Mouse (Mus musculus): Measurements from ENCODE around the gene Sec24a. TPM values are rescaled to one million over a fixed set of nuclear protein-coding genes. Genes with fewer than 3 reads are reported as not detected.
A peak's percentile ranks its signal among the peaks of the same experiment; 100 is the strongest.
"Not testable (repeated sequence)": the region's sequence is repeated elsewhere in the genome, so short reads cannot be mapped to it uniquely, and the experiment has no call there.

Sec24a gene
- polyA plus RNA-seq, 1 experiment from 2014 or later, result 12.8 TPM

- Histone ChIP-seq H3K9me3 (no peaks in the 10 kb centered on the region), H3K36me3 (replicated peaks) (no peaks in the 10 kb centered on the region), H3K4me3 (no peak overlapping the region), H3K4me1 (no peaks in the 10 kb centered on the region), H3K27me3 (ENCODE audit: poor library complexity, severe bottlenecking) (no peaks in the 10 kb centered on the region), H3K27ac (no peak overlapping the region)
- 73% methylated on average over 2 of the region's 2 CpGs for WGBS
- DNase-seq (ENCODE audit: extremely low spot score, low spot score), result no peak
Measured at GRCm38 (mm10) chr11:51671376-51671775, 92.1 kb downstream of the Sec24a start.

DNA sequence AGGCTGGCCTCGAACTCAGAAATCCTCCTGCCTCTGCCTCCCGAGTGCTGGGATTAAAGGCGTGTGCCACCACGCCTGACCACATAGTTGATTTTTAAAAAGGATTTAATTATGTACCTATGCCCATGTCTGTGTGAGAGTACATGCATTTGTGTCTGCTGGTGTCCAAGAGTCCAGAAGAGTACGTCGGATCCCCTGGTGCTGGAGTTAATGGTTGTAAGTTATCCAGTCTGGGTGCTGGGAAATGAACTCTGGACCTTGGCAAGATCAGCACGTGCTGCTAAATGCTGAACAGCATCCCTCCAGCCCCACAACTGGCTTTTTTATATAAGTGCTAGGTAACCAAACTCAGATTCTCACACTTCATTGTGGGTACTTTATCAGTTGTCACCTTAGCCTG, 92.6 kb downstream of the Sec24a start:
- DNase-seq (ENCODE audit: extremely low spot score, low spot score), result no peak
- Histone ChIP-seq H3K27ac (no peak overlapping the region), H3K36me3 (replicated peaks) (no peaks in the 10 kb centered on the region), H3K4me3 (no peak overlapping the region), H3K27me3 (ENCODE audit: poor library complexity, severe bottlenecking) (no peaks in the 10 kb centered on the region), H3K4me1 (no peaks in the 10 kb centered on the region), H3K9me3 (no peaks in the 10 kb centered on the region)
- WGBS, result 93% methylated on average over 7 of the region's 7 CpGs

- H3K9me3 ChIP-seq; H3K36me3 ChIP-seq (replicated peaks); H3K27ac ChIP-seq; H3K4me1 ChIP-seq; H3K27me3 ChIP-seq (ENCODE audit: poor library complexity, severe bottlenecking); H3K4me3 ChIP-seq; DNase-seq (ENCODE audit: extremely low spot score, low spot score): not testable (repeated sequence)
- WGBS, result 95% methylated on average over 7 of the region's 7 CpGs
Measured at GRCm38 (mm10) chr11:51664747-51665146, 98.7 kb downstream of the Sec24a start.

- Histone ChIP-seq H3K27ac (no peak overlapping the region), H3K4me3 (no peak overlapping the region), H3K4me1 (no peaks in the 10 kb centered on the region), H3K27me3 (ENCODE audit: poor library complexity, severe bottlenecking) (no peaks in the 10 kb centered on the region), H3K36me3 (replicated peaks) (no peaks in the 10 kb centered on the region), H3K9me3 (no peaks in the 10 kb centered on the region)
- no peak for DNase-seq (ENCODE audit: extremely low spot score, low spot score)
- WGBS, result 76% methylated on average over 7 of the region's 7 CpGs
Measured at GRCm38 (mm10) chr11:51662632-51663031, 100.8 kb downstream of the Sec24a start.

- 84% methylated on average over 16 of the region's 16 CpGs for WGBS
- Histone ChIP-seq H3K36me3 (replicated peaks) (no peaks in the 10 kb centered on the region), H3K4me3 (no peak overlapping the region), H3K4me1 (peaks cover 2% of the 10 kb centered on the region; the same call in 1 of the 2 replicates), H3K27ac (no peak overlapping the region), H3K9me3 (no peaks in the 10 kb centered on the region), H3K27me3 (ENCODE audit: poor library complexity, severe bottlenecking) (no peaks in the 10 kb centered on the region)
- DNase-seq (ENCODE audit: extremely low spot score, low spot score), result no peak
Measured at GRCm38 (mm10) chr11:51661867-51662365, 101.5 kb downstream of the Sec24a start.

GRCm38 (mm10) chr11:51658705-51659104, 104.7 kb downstream of the Sec24a start:
- WGBS, result 87% methylated on average over 6 of the region's 6 CpGs
- Histone ChIP-seq H3K27ac (no peak overlapping the region), H3K4me1 (peaks cover 5% of the 10 kb centered on the region; the same call in 1 of the 2 replicates), H3K36me3 (replicated peaks) (no peaks in the 10 kb centered on the region), H3K9me3 (no peaks in the 10 kb centered on the region), H3K27me3 (ENCODE audit: poor library complexity, severe bottlenecking) (no peaks in the 10 kb centered on the region), H3K4me3 (no peak overlapping the region)
- no peak for DNase-seq (ENCODE audit: extremely low spot score, low spot score)

- Histone ChIP-seq H3K4me1 (peaks cover 5% of the 10 kb centered on the region; the same call in 1 of the 2 replicates), H3K27ac (no peak overlapping the region), H3K36me3 (replicated peaks) (no peaks in the 10 kb centered on the region), H3K27me3 (ENCODE audit: poor library complexity, severe bottlenecking) (no peaks in the 10 kb centered on the region), H3K9me3 (no peaks in the 10 kb centered on the region), H3K4me3 (no peak overlapping the region)
- 72% methylated on average over 7 of the region's 7 CpGs for WGBS
- no peak for DNase-seq (ENCODE audit: extremely low spot score, low spot score)
Measured at GRCm38 (mm10) chr11:51658291-51658690, 105.1 kb downstream of the Sec24a start.

DNA sequence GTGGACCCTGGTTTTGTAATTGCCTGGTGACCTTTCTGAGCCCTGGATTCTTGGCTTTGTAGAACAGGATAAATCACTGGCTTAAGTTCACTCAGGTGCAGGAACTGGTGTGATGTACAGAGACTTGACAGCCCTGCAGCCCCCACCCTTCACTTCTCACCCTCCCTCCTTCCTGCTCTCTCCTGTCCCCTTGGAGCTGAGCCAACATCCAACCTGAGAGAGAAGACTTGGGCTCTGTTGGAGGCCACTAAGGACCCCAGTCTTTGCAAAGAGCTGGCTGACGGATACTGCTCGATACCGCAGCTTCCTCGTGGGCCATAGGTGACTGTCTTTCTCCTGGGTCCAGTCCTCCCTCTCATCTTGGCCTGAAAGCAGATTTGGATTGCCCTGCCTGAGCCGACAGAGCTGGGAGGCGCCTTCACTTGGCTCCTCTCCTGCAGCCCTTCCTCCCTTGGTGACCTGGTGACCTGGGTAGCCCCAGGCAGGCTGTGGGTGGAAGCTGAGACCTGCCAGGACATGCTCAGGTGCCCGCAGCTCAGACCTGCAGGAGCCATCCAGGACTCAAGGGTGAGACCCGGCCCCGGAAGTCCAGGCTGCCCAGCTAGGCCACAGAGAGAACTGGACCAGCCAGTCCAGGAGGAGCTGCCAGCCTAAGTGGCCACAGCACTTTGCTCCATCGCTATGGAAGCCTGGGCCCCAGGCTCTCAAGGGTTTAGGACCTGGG, 106.5 kb downstream of the Sec24a start:
- DNase-seq (ENCODE audit: extremely low spot score, low spot score), result no peak

DNA sequence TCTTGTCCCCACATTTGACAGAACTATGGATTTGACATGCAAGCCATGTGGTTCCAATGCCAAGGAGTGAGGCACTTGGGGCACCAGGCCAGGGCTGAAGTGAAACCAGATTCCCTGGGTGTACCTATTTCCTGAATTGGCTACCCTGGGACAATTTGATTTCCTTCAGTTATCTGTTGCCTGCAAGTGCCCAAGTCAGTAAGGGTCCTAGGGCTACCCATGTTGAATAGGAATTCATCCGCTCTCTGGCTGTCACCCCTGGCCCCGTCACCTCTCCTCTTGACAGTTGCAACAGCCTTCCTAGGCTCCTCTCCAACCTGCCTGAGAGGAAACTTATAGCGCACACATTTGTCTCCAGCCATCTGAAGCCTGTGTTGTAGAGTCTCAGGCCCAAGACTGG, 108.5 kb downstream of the Sec24a start:
- H3K9me3 ChIP-seq, result no peaks in the 10 kb centered on the region
- DNase-seq (ENCODE audit: extremely low spot score, low spot score), result no peak
- peaks cover 22% of the 10 kb centered on the region for H3K27me3 ChIP-seq (ENCODE audit: poor library complexity, severe bottlenecking)
- WGBS, result 95% methylated on average over 3 of the region's 3 CpGs
- no peaks in the 10 kb centered on the region for H3K36me3 ChIP-seq (replicated peaks)
- H3K4me1 ChIP-seq, result peaks cover 21% of the 10 kb centered on the region
- no peak overlapping the region for H3K4me3 ChIP-seq
- no peak overlapping the region for H3K27ac ChIP-seq

More for the DNA sequence above, 106.5 kb downstream of the Sec24a start:
- Histone ChIP-seq H3K4me3 (no peak overlapping the region), H3K4me1 (peaks cover 5% of the 10 kb centered on the region; the same call in 1 of the 2 replicates), H3K9me3 (no peaks in the 10 kb centered on the region), H3K36me3 (replicated peaks) (no peaks in the 10 kb centered on the region), H3K27me3 (ENCODE audit: poor library complexity, severe bottlenecking) (peaks cover 2% of the 10 kb centered on the region), H3K27ac (no peak overlapping the region)
- WGBS, result 88% methylated on average over 10 of the region's 10 CpGs

- no peak overlapping the region for H3K27ac ChIP-seq
- peaks cover 33% of the 10 kb centered on the region for H3K4me1 ChIP-seq
- H3K4me3 ChIP-seq, result no peak overlapping the region
- H3K27me3 ChIP-seq (ENCODE audit: poor library complexity, severe bottlenecking), result peaks cover 32% of the 10 kb centered on the region
- WGBS, result 92% methylated on average over 6 of the region's 6 CpGs
- no peaks in the 10 kb centered on the region for H3K36me3 ChIP-seq (replicated peaks)
- no peaks in the 10 kb centered on the region for H3K9me3 ChIP-seq
- DNase-seq (ENCODE audit: extremely low spot score, low spot score), result no peak
Measured at GRCm38 (mm10) chr11:51653736-51654135, 109.7 kb downstream of the Sec24a start.

GRCm38 (mm10) chr11:51652889-51653418, 110.5 kb downstream of the Sec24a start:
- DNase-seq (ENCODE audit: extremely low spot score, low spot score), result no peak
- Histone ChIP-seq H3K4me3 (no peak overlapping the region), H3K36me3 (replicated peaks) (no peaks in the 10 kb centered on the region), H3K4me1 (peaks cover 41% of the 10 kb centered on the region), H3K27me3 (ENCODE audit: poor library complexity, severe bottlenecking) (peaks cover 32% of the 10 kb centered on the region), H3K27ac (no peak overlapping the region), H3K9me3 (no peaks in the 10 kb centered on the region)
- WGBS, result 94% methylated on average over 4 of the region's 4 CpGs

GRCm38 (mm10) chr11:51650691-51651515, 112.5 kb downstream of the Sec24a start, which contains the start of the genes N4bp3 and D930048N14Rik:
Gene N4bp3, minus strand, starts transcription at chr11:51650842.
Gene D930048N14Rik, plus strand, starts transcription at chr11:51650954.
- Histone ChIP-seq H3K27ac (peak within 1 kb of the TSS; percentile 87), H3K36me3 (replicated peaks) (peaks cover under 1% of the 10 kb centered on the region; the same call in 1 of the 2 replicates), H3K27me3 (ENCODE audit: poor library complexity, severe bottlenecking) (peaks cover 32% of the 10 kb centered on the region), H3K9me3 (no peaks in the 10 kb centered on the region), H3K4me1 (peaks cover 54% of the 10 kb centered on the region), H3K4me3 (peak within 1 kb of the TSS; percentile 78)
- WGBS, result under 1% methylated on average over 70 of the region's 70 CpGs
- peak; percentile 71 for DNase-seq (ENCODE audit: extremely low spot score, low spot score)

Measured in forebrain, embryonic 10.5 days (tissue).